Mouse (Mus musculus) heart, embryonic 13.5 days (tissue): Measurements from ENCODE around the gene Plekhg5. TPM values are rescaled to one million over a fixed set of nuclear protein-coding genes. Genes with fewer than 3 reads are reported as not detected.
A peak's percentile ranks its signal among the peaks of the same experiment; 100 is the strongest.

Experiments
- ATAC-seq: fragments of 200-750 bp; cut with Nextera tagmentation; 2 replicates; pipeline ENCODE4 v1.8.0; 2017; ENCODE audit warnings: moderate TSS enrichment; ENCODE audit not compliant: insufficient number of reproducible peaks, low FRiP score, low TSS enrichment; ENCODE audit errors: extremely low read depth
- H3K27ac ChIP-seq: fragments of 300-500 bp; sonication (generic); replicated peaks from 2 replicates; pipeline ENCODE4 v1.5.1; 2015; ENCODE audit warnings: moderate library complexity, mild to moderate bottlenecking, inconsistent platforms
- H3K27me3 ChIP-seq: fragments of 300-500 bp; sonication (generic); replicated peaks from 2 replicates; pipeline ENCODE4 v1.6.1; 2015; ENCODE audit warnings: mild to moderate bottlenecking, inconsistent platforms
- H3K36me3 ChIP-seq: fragments of 300-500 bp; sonication (generic); 2 replicates; pipeline ENCODE4 v1.6.1; 2015; ENCODE audit warnings: mild to moderate bottlenecking, inconsistent platforms
- H3K4me1 ChIP-seq: fragments of 300-500 bp; sonication (generic); 2 replicates; pipeline ENCODE4 v1.6.1; 2015; ENCODE audit warnings: inconsistent platforms
- H3K4me2 ChIP-seq: fragments of 300-500 bp; sonication (generic); 2 replicates; pipeline ENCODE4 v1.6.1; 2015; ENCODE audit warnings: inconsistent platforms, mild to moderate bottlenecking, moderate library complexity
- H3K4me3 ChIP-seq: fragments of 300-500 bp; sonication (generic); 2 replicates; pipeline ENCODE4 v1.5.1; 2015; ENCODE audit warnings: moderate library complexity, mild to moderate bottlenecking, inconsistent platforms
- H3K9ac ChIP-seq: fragments of 300-500 bp; sonication (generic); 2 replicates; pipeline ENCODE4 v1.6.1; 2015; ENCODE audit warnings: inconsistent platforms, mild to moderate bottlenecking, moderate library complexity
- H3K9me3 ChIP-seq: fragments of 300-500 bp; sonication (generic); 2 replicates; pipeline ENCODE4 v1.6.1; 2016; ENCODE audit warnings: inconsistent platforms
- WGBS: fragments of 180-500 bp; shearing (Covaris S2); methylation state at CpG from one replicate; pipeline ENCODE4 v1.1.7; 2015; ENCODE audit warnings: mixed read lengths; 5-methylcytosine and 5-hydroxymethylcytosine counted together
- polyA plus RNA-seq: library from polyadenylated mRNA; unstranded; fragments of >200 nt; fragmentation: Nextera tagmentation; extraction: Ambion mirVana; gene quantifications from 2 replicates; pipeline ENCODE4 v1.2.1, GENCODE M21; 2015

Gene Plekhg5
- polyA plus RNA-seq, 1 experiment from 2014 or later = 12.7 TPM

- 55% methylated on average over 4 of the region's 4 CpGs for WGBS
- Histone ChIP-seq H3K9me3 (no peaks in the 10 kb centered on the region), H3K36me3 (no peaks in the 10 kb centered on the region), H3K27ac (no peak overlapping the region), H3K4me2 (no peak overlapping the region), H3K9ac (no peak overlapping the region), H3K4me1 (peaks cover 47% of the 10 kb centered on the region), H3K4me3 (no peak overlapping the region), H3K27me3 (peaks cover 96% of the 10 kb centered on the region)
- no peak for ATAC-seq
These were observed 82.7 kb downstream of the Plekhg5 start for GRCm38 (mm10) chr4:152155019-152155418.

- Histone ChIP-seq H3K36me3 (no peaks in the 10 kb centered on the region), H3K27ac (no peak overlapping the region), H3K4me3 (peak overlapping the region; percentile 43), H3K9ac (peak overlapping the region; percentile 50), H3K27me3 (peaks cover 96% of the 10 kb centered on the region), H3K9me3 (no peaks in the 10 kb centered on the region), H3K4me2 (peak overlapping the region; percentile 66), H3K4me1 (peaks cover 28% of the 10 kb centered on the region)
- WGBS = 14% methylated on average over 21 of the region's 21 CpGs
- ATAC-seq = no peak
These were observed 85.7 kb downstream of the Plekhg5 start for GRCm38 (mm10) chr4:152157779-152158584.

GRCm38 (mm10) chr4:152158585-152159284 is 86.4 kb downstream of the Plekhg5 start, which contains the start of gene Hes2:
TSS of gene Hes2 (plus strand) at chr4:152158867.
- peaks cover 22% of the 10 kb centered on the region for H3K4me1 ChIP-seq
- no peaks in the 10 kb centered on the region for H3K9me3 ChIP-seq
- WGBS = 3% methylated on average over 35 of the region's 35 CpGs
- no peak within 1 kb of the TSS for H3K27ac ChIP-seq
- no peaks in the 10 kb centered on the region for H3K36me3 ChIP-seq
- H3K4me3 ChIP-seq = peak within 1 kb of the TSS; percentile 43
- ATAC-seq = no peak
- peak within 1 kb of the TSS; percentile 50 for H3K9ac ChIP-seq
- peaks cover 92% of the 10 kb centered on the region for H3K27me3 ChIP-seq
- peak within 1 kb of the TSS; percentile 66 for H3K4me2 ChIP-seq

GRCm38 (mm10) chr4:152159285-152159678 is 87.0 kb downstream of the Plekhg5 start:
- Histone ChIP-seq H3K27me3 (peaks cover 93% of the 10 kb centered on the region), H3K4me2 (peak overlapping the region; percentile 66), H3K4me3 (peak overlapping the region; percentile 43), H3K4me1 (peaks cover 18% of the 10 kb centered on the region), H3K36me3 (no peaks in the 10 kb centered on the region), H3K9me3 (no peaks in the 10 kb centered on the region), H3K27ac (no peak overlapping the region), H3K9ac (no peak overlapping the region)
- WGBS = 3% methylated on average over 19 of the region's 19 CpGs
- ATAC-seq = no peak

GRCm38 (mm10) chr4:152160748-152161147 is 88.5 kb downstream of the Plekhg5 start:
- Histone ChIP-seq H3K27me3 (peaks cover 83% of the 10 kb centered on the region), H3K4me2 (no peak overlapping the region), H3K4me1 (peaks cover 18% of the 10 kb centered on the region), H3K36me3 (no peaks in the 10 kb centered on the region), H3K4me3 (no peak overlapping the region), H3K27ac (no peak overlapping the region), H3K9me3 (no peaks in the 10 kb centered on the region), H3K9ac (no peak overlapping the region)
- no peak for ATAC-seq
- 40% methylated on average over 4 of the region's 4 CpGs for WGBS

- H3K9ac ChIP-seq = no peak overlapping the region
- ATAC-seq = no peak
- no peak overlapping the region for H3K4me3 ChIP-seq
- no peak overlapping the region for H3K4me2 ChIP-seq
- 71% methylated on average over 6 of the region's 6 CpGs for WGBS
- no peaks in the 10 kb centered on the region for H3K9me3 ChIP-seq
- no peaks in the 10 kb centered on the region for H3K36me3 ChIP-seq
- H3K27ac ChIP-seq = no peak overlapping the region
- peaks cover 83% of the 10 kb centered on the region for H3K27me3 ChIP-seq
- H3K4me1 ChIP-seq = peaks cover 18% of the 10 kb centered on the region
These were observed 89.3 kb downstream of the Plekhg5 start for GRCm38 (mm10) chr4:152161601-152162000.

GRCm38 (mm10) chr4:152162748-152163147 is 90.5 kb downstream of the Plekhg5 start:
- ATAC-seq = no peak

More at GRCm38 (mm10) chr4:152162748-152163147, 90.5 kb downstream of the Plekhg5 start:
- Histone ChIP-seq H3K27me3 (peaks cover 79% of the 10 kb centered on the region), H3K27ac (no peak overlapping the region), H3K4me1 (peaks cover 18% of the 10 kb centered on the region), H3K36me3 (no peaks in the 10 kb centered on the region), H3K9ac (no peak overlapping the region), H3K4me2 (no peak overlapping the region), H3K9me3 (no peaks in the 10 kb centered on the region), H3K4me3 (no peak overlapping the region)
- WGBS = 76% methylated on average over 2 of the region's 2 CpGs

Other genes with a start within 250 kb of the Plekhg5 start
- gene Camta1, start 210.6 kb upstream of the Plekhg5 start, polyA plus RNA-seq = 118 and 142 TPM in 2 replicates
- gene Dnajc11, start 138.8 kb upstream of the Plekhg5 start, polyA plus RNA-seq = 57.1 and 59.2 TPM in 2 replicates
- 26.1 and 28.0 TPM in 2 replicates for gene Thap3, start 83.5 kb upstream of the Plekhg5 start, polyA plus RNA-seq
- gene Phf13, start 76.2 kb upstream of the Plekhg5 start, polyA plus RNA-seq = 17.8 and 18.3 TPM in 2 replicates
- 23.2 and 25.9 TPM in 2 replicates for gene Klhl21, start 63.7 kb upstream of the Plekhg5 start, polyA plus RNA-seq
- 10.0 and 11.6 TPM in 2 replicates for gene Zbtb48, start 44.8 kb upstream of the Plekhg5 start, polyA plus RNA-seq
- 0.11 TPM in 1 of 2 replicates, not detected in the other for gene Tas1r1, start 33.9 kb upstream of the Plekhg5 start, polyA plus RNA-seq
- gene Nol9, start 33.2 kb upstream of the Plekhg5 start, polyA plus RNA-seq = 17.2 and 18.1 TPM in 2 replicates
- 0.73 and 0.80 TPM in 2 replicates for gene Tnfrsf25, start 43.4 kb downstream of the Plekhg5 start, polyA plus RNA-seq
- gene Espn, start 79.9 kb downstream of the Plekhg5 start, polyA plus RNA-seq = 0.87 and 1.1 TPM in 2 replicates
- not detected in 2 replicates for gene Hes2, start 86.4 kb downstream of the Plekhg5 start, polyA plus RNA-seq
- gene Acot7, start 105.6 kb downstream of the Plekhg5 start, polyA plus RNA-seq = 73.9 and 84.7 TPM in 2 replicates
- gene Gpr153, start 201.7 kb downstream of the Plekhg5 start, polyA plus RNA-seq = 9.2 and 9.6 TPM in 2 replicates
- gene Hes3, start 219.2 kb downstream of the Plekhg5 start, polyA plus RNA-seq = not detected in 2 replicates
- gene Icmt, start 224.7 kb downstream of the Plekhg5 start, polyA plus RNA-seq = 16.8 and 19.7 TPM in 2 replicates
- 71.2 and 73.2 TPM in 2 replicates for gene Rnf207, start 246.5 kb downstream of the Plekhg5 start, polyA plus RNA-seq